Mouse (Mus musculus) G1E (cell line): ENCODE results near the gene Camta1. TPM values are rescaled to one million over a fixed set of nuclear protein-coding genes. Genes with fewer than 3 reads are reported as not detected.

Experiments
- ATAC-seq: 2 replicates; pipeline ENCODE4 v1.8.0; 2016; ENCODE audit warnings: mild to moderate bottlenecking; ENCODE audit not compliant: insufficient number of reproducible peaks, poor library complexity, low FRiP score, severe bottlenecking; ENCODE audit errors: extremely low read depth
- DNase-seq: peaks from one replicate; pipeline ENCODE4 v3.0.0; 2012; ENCODE audit warnings: low spot score
- H3K27me3 ChIP-seq: 2 replicates; pipeline ENCODE4 v1.6.1; 2012; ENCODE audit warnings: mild to moderate bottlenecking, low read length, inconsistent platforms; ENCODE audit not compliant: insufficient read depth
- H3K36me3 ChIP-seq: replicated peaks from 2 replicates; pipeline ENCODE3; 2012; ENCODE audit warnings: mild to moderate bottlenecking, inconsistent platforms
- H3K4me1 ChIP-seq: 2 replicates; pipeline ENCODE4 v1.6.1; 2012; ENCODE audit warnings: low read depth, low read length, inconsistent platforms, mixed read lengths; ENCODE audit not compliant: insufficient read depth
- H3K4me3 ChIP-seq: 2 replicates; pipeline ENCODE4 v1.5.1; 2012; ENCODE audit warnings: low read depth, mild to moderate bottlenecking, inconsistent platforms, low read length, moderate library complexity, mixed read lengths
- H3K9me3 ChIP-seq: replicated peaks from 2 replicates; pipeline ENCODE4 v1.6.1; 2012; ENCODE audit warnings: inconsistent platforms
- CTCF ChIP-seq: IDR thresholded peaks from 2 replicates; pipeline ENCODE4 v1.5.1; 2012; ENCODE audit warnings: low read depth, low read length, inconsistent platforms, mixed read lengths
- GATA1 ChIP-seq: IDR thresholded peaks from 2 replicates; pipeline ENCODE4 v1.6.1; 2012; ENCODE audit warnings: borderline replicate concordance, low read length, inconsistent platforms, mixed read lengths
- GATA2 ChIP-seq: IDR thresholded peaks from 2 replicates; pipeline ENCODE4 v1.6.1; 2012; ENCODE audit warnings: low read depth, low read length, inconsistent platforms, borderline replicate concordance
- POLR2AphosphoS5 ChIP-seq: IDR thresholded peaks from 2 replicates; pipeline ENCODE4 v1.6.1; 2012; ENCODE audit warnings: low read depth, low read length, inconsistent platforms; ENCODE audit not compliant: insufficient replicate concordance
- TAL1 ChIP-seq: conservative IDR thresholded peaks from 2 replicates; pipeline ENCODE4 v1.6.1; 2012; ENCODE audit warnings: low read depth, low read length, inconsistent platforms, mixed read lengths
- polyA plus RNA-seq: library from polyadenylated mRNA; stranded (reverse); fragments of >175 nt; gene quantifications from 2 replicates; pipeline ENCODE4 v1.2.3, GENCODE M21; 2012
- total RNA-seq, 2 experiments: library from RNA; stranded (forward) in 1 of 2; stranded (reverse) in 1 of 2; fragments of 200-1000 nt in 1 of 2; fragments of >200 nt in 1 of 2; fragmentation: Nextera tagmentation in 1 of 2; gene quantifications; 2 replicates each; pipeline ENCODE4 v1.2.3; 2014 to 2017

Gene Camta1
- total and polyA plus RNA-seq, 3 experiments = 10.8 to 113 (median 25.7) TPM

DNA sequence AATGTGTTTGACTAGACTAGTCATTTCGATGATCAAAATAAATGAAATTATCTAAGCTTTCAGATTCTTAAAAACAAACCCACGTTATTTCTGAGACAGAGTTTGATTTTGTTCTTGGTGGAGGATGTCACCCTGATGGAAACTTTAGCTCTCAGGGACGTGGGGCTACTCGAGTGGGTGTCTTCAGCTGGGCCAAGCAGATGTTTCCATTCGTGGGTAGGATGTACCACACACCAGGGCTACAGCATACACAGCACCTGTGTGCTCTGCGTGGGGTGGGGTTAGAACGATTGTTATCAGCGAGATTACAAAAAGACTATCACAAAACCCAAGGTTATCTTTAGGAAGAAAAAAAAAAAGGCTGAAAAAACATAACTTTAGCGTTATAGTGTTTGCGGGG is 910.7 kb downstream of the Camta1 start:
- H3K9me3 ChIP-seq = no peaks in the 10 kb centered on the region
- DNase-seq (no peak), ATAC-seq (no peak; the same call in 1 of the 2 replicates)
- no peaks in the 10 kb centered on the region for H3K36me3 ChIP-seq
- TF ChIP-seq GATA1 = no peak
- no peak for TF ChIP-seq GATA2
- no peak for TF ChIP-seq TAL1
- no peaks in the 10 kb centered on the region for H3K4me1 ChIP-seq
- H3K4me3 ChIP-seq = no peak overlapping the region
- peaks cover 23% of the 10 kb centered on the region for H3K27me3 ChIP-seq

DNA sequence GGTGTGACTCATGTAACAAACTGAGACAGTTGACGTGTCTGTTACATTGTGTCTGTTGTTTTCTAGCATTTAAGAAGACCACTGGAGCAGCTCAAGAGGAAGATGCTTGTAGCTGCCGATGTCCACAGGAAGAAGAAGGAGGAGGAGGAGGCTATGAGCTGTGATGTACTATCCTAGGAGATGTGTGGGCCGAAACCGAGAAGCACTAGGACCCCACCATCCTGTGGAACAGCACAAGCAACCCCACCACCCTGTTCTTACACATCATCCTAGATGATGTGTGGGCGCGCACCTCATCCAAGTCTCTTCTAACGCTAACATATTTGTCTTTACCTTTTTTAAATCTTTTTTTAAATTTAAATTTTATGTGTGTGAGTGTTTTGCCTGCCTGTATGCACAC is 917.0 kb downstream of the Camta1 start:
- TF ChIP-seq TAL1 (no peak), GATA1 (no peak), GATA2 (no peak), CTCF (no peak), POLR2AphosphoS5 (no peak)
- Histone ChIP-seq H3K4me3 (no peak overlapping the region), H3K27me3 (peaks cover 21% of the 10 kb centered on the region), H3K4me1 (peaks cover 8% of the 10 kb centered on the region), H3K9me3 (no peaks in the 10 kb centered on the region), H3K36me3 (no peaks in the 10 kb centered on the region)
- DNase-seq (no peak), ATAC-seq (no peak)

DNA sequence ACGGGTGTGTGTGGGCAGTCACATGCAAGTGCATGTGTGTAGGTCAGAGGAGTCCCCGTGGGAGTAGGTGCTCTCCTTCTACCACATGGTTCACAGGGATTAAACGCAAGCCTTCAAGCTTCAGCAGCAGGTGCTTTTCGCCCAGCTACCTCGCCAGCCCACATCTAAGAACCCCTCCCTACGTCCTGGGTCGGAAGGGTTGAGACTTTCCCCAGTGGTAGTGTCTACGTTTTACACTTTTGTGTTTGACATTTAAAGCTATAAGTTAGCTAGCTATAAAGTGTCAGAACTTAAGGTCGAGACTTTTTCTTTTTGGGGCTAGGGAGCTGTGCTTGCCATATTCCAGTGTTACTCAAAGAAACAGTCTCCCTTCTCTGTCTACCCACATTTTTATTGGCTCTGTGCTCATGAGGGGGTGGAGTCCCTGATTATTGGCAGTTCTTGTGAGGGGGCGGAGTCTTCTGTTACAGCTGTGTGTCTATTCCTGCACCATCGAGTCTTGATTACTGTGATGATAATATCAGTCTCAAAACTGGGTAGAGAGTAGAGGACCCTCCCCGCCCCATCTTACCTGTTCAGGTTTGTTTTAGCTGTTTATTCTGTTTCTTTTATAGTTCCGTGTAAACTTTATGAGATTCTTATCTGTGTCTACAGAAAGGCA is 921.6 kb downstream of the Camta1 start:
- peaks cover 19% of the 10 kb centered on the region; the same call in 1 of the 2 replicates for H3K27me3 ChIP-seq
- H3K4me1 ChIP-seq = peaks cover 8% of the 10 kb centered on the region
- H3K4me3 ChIP-seq = no peak overlapping the region
- ATAC-seq (no peak), DNase-seq (no peak)
- no peaks in the 10 kb centered on the region for H3K36me3 ChIP-seq
- TF ChIP-seq GATA1 (no peak), POLR2AphosphoS5 (no peak), TAL1 (no peak), CTCF (no peak), GATA2 (no peak)
- H3K9me3 ChIP-seq = no peaks in the 10 kb centered on the region

DNA sequence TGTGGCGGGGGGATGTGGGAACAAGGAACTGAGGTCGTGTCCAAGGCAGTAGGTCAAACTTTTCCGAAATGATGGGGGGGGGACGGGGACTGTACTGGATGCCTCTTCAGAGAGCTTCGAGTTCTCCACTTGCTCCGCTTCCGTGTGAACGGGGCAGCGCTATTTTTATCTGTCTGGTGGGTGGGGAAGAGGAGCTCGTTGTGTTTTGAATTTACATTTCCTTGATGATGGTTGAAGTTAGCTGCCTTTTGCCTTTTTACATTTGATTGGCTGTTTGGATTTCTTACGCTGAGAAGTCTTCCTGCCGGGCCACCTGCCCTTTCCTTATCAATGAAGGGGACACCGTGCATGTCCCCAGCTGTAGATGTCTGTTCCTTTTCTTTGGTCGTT is 923.6 kb downstream of the Camta1 start:
- DNase-seq = no peak
- Histone ChIP-seq H3K36me3 (no peaks in the 10 kb centered on the region), H3K4me3 (no peak overlapping the region), H3K4me1 (peaks cover 8% of the 10 kb centered on the region), H3K9me3 (no peaks in the 10 kb centered on the region), H3K27me3 (peaks cover 24% of the 10 kb centered on the region)
- ATAC-seq = no peak
- no peak for TF ChIP-seq GATA1

DNA sequence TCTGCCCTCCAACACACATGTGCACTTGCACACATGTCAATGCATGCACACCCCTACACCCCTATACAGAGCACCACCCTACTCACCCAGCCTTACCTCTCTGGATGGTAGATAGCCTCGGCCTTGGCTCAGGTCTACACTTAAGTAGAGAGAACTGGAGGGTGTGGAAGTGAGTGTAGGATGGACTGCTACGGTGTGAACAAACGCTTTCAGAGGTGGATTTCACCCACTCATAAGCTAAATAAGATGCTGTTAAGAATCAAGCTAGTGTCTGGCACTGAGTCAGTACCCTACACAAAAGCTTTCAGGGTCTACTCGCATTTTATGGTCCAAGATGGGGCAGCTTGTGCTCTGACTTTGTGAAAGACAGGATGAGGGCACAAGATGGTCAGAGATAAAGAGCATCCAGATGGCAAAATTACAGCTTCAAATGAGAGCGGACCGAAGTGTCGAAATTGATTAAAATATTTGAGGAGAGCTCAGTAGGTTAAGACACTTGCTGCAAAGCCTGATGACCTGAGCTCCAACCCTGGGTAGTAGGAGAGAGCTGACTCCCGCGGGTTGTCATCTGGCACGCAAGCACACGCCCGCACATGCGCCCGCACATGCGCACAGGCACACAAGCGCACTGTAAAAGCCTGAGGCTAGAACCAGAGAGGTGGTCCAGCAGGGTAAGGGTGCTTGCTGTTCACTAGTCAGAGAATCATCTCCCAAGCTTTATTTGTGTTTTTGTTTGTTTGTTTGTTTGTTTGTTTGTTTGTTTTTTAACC is 924.2 kb downstream of the Camta1 start:
- peaks cover 8% of the 10 kb centered on the region for H3K4me1 ChIP-seq
- TF ChIP-seq GATA2 (no peak), TAL1 (no peak), POLR2AphosphoS5 (no peak)
- H3K9me3 ChIP-seq = no peaks in the 10 kb centered on the region
- ATAC-seq = no peak
- no peak for DNase-seq
- no peaks in the 10 kb centered on the region for H3K36me3 ChIP-seq
- peaks cover 21% of the 10 kb centered on the region for H3K27me3 ChIP-seq
- H3K4me3 ChIP-seq = no peak overlapping the region

DNA sequence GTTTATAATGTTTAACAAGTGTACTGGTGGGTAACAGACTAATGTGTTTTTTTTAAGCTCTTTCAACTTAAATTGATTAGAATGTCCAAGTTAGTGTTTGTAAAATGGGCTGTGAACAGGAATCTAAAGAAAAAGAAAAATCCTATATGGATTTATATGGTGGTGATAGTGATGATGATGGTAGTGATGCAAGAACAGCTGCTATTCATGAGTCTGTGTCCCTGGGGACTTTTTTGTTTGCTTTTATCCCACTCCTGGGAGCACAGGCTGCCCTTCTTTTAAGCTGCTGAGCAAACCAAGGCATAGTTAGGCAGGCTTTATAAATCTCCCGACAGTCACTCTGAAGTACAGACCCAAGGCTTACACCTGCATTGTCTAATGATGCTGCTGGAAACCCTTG is 928.2 kb downstream of the Camta1 start:
- Histone ChIP-seq H3K36me3 (no peaks in the 10 kb centered on the region), H3K4me3 (no peak overlapping the region), H3K27me3 (peaks cover 23% of the 10 kb centered on the region), H3K4me1 (0 out of 2 replicates have a peak, but pooled peaks cover 4% of the 10 kb centered on the region), H3K9me3 (no peaks in the 10 kb centered on the region)
- TF ChIP-seq GATA1 (no peak), CTCF (no peak), TAL1 (no peak), POLR2AphosphoS5 (no peak), GATA2 (no peak)
- no peak for DNase-seq
- ATAC-seq = no peak

DNA sequence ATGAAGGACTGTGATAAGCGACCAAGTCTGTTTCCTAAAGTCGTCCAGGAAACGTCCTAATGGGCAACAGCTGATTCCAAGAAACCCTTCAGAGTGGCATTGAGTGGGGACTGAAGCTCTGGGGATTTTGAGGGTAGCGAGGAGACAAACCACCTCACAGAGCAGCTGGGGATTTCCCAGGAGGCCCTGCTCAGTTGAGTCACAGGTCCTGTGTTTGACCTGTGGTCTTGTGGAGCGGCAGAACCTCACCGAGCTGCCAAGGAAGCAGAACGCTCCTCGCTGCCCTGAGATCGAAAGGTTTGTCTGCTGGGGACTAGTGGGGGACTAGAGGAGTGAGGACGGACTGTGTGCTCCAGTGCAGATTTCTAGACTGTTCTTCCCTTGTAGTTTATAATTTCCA is 933.9 kb downstream of the Camta1 start:
- Histone ChIP-seq H3K4me3 (no peak overlapping the region), H3K4me1 (peaks cover 34% of the 10 kb centered on the region), H3K27me3 (peaks cover 17% of the 10 kb centered on the region), H3K9me3 (no peaks in the 10 kb centered on the region), H3K36me3 (no peaks in the 10 kb centered on the region)
- TF ChIP-seq POLR2AphosphoS5 (no peak), GATA2 (no peak), CTCF (no peak), GATA1 (no peak), TAL1 (no peak)
- no peak for DNase-seq
- ATAC-seq = no peak
